Mouse (Mus musculus): Measurements from ENCODE around the gene Strip1.

DNA sequence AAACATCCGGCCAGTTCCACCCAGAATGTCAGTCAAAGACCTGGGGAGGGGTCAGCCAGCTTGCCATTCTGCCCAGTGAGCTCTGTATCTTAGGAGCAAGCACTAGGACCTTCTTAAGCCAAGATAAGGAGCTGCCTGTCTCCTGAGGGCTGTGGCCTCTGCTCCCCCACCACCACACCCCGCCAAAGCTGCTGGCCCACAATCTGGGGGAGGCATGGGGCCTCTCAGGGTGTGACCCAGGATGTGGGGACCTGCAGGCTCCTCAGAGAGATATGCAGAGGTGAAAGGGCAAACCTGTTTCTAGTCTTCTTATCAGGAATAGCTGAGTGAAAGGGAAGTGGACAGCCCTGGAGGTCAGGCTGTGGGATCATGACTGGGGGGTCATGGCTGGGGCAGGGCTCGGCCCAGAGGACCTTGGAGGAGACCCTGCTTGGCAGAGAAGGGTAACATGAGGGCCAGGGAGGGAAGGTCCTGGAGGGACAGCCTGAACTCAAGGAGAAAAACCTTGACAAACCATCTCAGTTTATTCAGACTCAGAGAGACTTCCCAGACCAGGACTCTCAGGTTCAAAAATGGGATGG, 53.6 kb downstream of the Strip1 start:
- TF ChIP-seq CTCF (conservative IDR thresholded peaks at IDR 0.05; ENCODE audit: insufficient read depth, insufficient read length, low read depth, low read length) (no peak), POLR2A (IDR thresholded peaks at IDR 0.05; ENCODE audit: low read depth, low read length) (no peak)

All from kidney, adult 2 months (tissue).